Mouse (Mus musculus) bone marrow macrophage, adult 2 months (primary cell): ENCODE measurements at regions not wholly inside any gene's neighbourhood (a gene's known extent, or its start where the extent isn't known, plus 50 kb on each side); places are given as distances from the start of the nearest gene placed in this dataset.

Experiments used
- CTCF ChIP-seq: IDR thresholded peaks from 2 replicates; pipeline ENCODE4 v1.5.1; 2012; ENCODE audit warnings: low read depth, mild to moderate bottlenecking, low read length, moderate library complexity
- POLR2A ChIP-seq: IDR thresholded peaks from 2 replicates; pipeline ENCODE4 v1.6.1; 2012; ENCODE audit warnings: mild to moderate bottlenecking, low read depth, low read length, borderline replicate concordance

DNA sequence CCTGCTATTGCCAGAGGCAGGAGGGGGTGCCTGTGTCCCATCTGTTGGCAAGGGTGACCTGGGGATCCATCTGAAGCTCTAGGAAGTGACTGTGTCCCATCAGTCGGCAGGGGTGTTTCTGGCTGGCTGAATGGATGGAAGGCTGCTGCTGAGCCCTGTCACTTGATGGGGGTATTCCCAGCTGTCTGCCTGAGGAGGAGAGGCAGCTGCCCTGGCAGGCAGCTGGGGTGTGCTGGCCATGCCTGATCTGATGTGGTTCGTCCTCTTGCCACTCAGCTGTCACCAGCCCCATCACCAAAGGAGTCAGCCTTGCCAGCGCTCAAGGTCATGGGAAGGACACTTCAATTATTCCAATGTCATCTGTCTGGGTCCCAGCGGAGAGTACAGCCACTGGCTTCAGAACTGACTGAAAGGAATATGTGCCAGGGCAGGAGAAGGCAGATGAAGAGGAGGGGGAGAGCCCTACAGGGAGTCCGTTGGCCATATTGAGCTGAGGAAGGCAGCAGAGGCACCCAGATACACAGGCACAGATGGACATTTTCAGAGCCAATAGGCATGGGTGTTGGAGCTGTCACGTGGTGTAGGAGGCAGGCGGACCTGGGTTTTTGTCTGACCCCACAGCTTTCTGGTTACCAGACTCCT lies 89.3 kb downstream of the Efnb1 start:
- TF ChIP-seq CTCF: no peak
- TF ChIP-seq POLR2A: no peak
